Mouse (Mus musculus) layer of hippocampus, postnatal 10 days (tissue): ENCODE measurements around the gene Gm17018. TPM values are rescaled to one million over a fixed set of nuclear protein-coding genes. Genes with fewer than 3 reads are reported as not detected.
"Not testable (repeated sequence)": the region's sequence is repeated elsewhere in the genome, so short reads cannot be mapped to it uniquely, and the experiment has no call there.

ENCODE experiments used
- DNase-seq, 2 experiments: peaks; one replicate each; pipeline ENCODE4 v3.0.0; 2021; ENCODE audit warnings: low spot score in 2 of 2
- total RNA-seq, 2 experiments: library from RNA; stranded (reverse); gene quantifications; 2 replicates each; pipeline ENCODE4 v1.2.3; 2021

Gene Gm17018
- total RNA-seq, 2 experiments from 2014 or later, result 55.6 to 56.4 TPM

DNA sequence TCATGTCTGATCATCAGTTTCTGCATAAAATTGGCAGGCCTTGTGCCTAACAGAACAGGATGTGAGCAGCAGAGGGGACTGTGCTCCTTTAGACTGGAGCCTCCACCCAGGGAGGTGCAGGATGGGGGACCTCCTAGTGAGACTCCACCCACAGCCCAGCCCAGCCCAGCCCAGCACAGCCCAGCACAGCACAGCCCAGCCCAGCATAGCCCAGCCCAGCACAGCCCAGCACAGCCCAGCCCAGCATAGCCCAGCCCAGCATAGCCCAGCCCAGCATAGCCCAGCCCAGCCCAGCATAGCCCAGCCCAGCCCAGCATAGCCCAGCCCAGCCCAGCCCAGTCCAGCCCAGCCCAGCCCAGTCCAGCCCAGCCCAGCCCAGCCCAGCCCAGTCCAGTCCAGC is 12.2 kb upstream of the Gm17018 start:
- DNase-seq, result not testable (repeated sequence)

DNA sequence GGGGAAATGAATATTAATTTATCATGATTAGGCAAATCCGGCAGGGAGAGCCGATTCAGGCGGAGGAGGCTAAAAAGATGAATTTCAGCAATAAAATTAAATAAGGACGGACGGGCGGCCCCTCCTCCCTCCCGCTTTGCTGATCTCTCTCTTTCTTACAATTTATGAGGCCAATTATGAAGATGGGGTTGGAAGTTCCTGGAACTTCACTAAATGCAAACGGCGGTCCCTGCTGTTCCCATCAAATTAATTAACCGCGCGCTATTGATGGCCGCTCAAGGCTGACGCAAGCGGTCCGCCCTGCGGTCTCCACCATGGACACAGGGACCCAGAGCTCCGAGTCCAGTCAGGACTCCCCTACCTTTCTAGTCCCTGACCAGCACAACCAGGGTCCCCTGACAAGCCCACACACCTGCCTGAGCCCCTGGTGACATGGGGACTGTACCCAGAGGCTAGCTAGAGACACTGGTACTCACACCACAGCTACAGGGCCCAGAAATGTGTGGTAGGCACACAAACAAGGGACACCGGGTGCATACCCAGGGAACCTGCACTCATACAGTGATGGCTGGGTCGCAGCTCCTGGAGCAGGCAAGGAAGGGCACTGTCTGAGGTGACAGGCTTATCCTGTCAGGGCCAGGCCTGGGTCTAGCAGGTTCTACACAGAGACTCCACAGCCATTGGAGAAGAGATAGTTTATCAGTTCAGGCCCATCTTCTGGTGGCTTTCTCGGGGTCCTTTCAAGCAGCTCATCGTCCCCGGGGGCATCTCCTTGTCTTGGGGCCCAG is 11.1 kb upstream of the Gm17018 start:
- no peak for DNase-seq

DNA sequence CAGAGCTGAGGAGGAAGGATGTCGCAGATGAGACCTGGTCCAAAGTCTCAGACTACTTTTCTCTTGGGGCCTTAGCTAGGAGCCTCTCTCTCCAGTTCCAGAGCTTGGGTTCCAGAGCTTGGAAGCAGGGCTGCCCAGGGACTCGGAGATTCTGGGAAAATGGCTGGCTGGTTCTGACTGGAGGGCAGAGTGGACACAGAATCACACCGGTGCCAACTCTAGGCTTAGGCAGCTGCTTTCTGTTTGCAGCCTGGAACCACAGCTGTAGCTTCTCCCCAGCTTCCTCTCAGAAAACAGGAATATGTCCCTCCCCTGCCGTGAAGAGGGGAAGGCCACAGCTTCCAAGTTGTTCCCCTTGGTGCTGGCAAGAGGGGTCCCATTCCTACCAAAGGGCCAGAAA is 10.5 kb upstream of the Gm17018 start:
- DNase-seq, result no peak

DNA sequence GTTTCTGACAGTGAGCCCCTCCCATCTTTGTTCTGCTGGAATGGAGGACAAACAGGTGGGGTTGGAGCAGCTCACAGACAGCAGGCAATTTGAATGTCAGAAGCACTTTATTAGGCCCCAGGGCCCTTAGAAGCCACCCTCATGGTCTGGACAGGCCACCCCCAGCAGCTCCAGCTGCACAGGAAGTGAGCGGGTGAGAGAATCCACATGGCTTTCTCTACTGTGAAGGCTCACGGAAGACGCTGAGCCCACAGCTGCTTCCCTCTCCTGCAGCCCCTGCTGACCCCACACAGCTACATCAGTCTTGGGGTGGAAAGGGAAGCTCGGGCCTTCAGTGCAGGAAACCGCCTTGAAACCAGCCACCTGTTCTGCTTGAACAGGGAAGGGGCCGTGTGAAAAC is 8.2 kb upstream of the Gm17018 start:
- DNase-seq, result no peak

DNA sequence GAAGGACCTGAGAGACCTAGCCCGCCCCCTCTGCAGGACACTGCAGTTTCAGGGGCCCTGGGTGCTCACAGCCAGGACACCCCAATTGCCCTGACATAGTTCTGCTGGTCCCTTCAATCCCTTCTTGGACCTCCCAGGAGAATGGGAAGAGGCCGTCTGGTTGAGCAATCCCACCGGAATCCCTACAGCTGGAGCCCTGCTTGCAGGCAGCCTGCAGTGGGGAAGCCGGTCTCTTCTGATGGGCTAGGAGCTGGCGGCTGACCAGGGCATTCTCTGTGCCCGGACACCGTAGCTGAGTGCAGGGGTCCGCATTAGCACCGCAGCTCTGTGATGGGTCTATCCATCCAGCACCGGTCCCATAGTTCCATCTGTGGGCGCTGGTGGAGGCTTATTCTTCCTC is 6.3 kb upstream of the Gm17018 start:
- DNase-seq, result no peak

DNA sequence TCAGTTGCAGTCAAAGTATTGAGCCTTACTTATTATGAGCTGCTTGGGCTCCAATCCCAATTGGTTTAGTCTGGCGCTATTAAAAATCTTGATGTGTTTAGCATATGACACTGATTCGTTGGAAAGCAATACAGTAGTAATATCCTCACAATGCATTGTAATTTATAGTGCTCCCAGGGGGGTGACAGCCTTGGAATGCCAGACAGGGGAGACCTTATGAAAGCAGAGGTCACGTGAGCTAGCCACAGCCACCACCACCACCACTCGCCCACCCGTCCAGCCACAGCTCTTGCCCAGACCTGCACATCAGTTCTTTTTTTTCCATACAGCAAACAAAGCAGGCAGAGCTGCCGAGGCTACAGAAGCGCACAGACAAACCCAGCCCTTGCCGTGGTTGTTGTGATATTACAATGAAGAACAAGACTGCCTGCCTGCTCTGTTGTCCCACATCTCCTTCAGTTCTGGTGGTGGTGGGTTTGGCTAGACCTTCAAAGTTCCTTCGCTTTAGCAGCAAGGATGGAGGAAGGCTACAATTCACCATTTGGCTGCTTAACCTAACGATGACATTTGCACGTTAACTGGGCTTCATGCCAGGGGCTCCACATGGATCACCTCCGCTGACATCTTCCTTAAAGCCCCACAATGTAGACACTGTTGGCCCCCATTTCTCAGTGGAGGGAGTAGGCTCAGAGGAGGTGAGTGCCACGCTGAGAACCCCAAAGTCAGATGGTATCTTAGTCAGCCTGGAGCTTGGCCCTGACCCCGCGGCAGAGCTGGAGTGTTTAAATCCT is 5.7 kb downstream of the Gm17018 start:
- DNase-seq, result no peak

DNA sequence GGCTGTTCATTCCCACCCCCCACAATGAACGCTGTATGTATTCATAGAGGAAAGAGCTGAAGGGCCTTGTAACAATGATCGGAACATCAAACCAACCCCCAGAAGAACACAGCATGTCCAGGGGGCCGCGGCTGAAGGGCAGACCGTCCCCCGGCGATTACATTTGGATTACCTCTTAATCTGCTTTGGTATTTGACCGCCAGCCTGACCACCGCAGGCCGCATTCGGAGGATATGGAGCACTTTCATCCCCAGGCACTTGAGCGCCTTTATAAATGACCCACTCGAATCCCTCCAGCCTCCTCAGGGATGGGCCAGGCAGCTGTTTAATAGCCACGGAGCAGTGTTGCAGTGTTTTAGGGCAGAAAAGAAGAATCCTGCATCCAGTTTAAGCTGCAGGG is 7.0 kb downstream of the Gm17018 start:
- no peak for DNase-seq

DNA sequence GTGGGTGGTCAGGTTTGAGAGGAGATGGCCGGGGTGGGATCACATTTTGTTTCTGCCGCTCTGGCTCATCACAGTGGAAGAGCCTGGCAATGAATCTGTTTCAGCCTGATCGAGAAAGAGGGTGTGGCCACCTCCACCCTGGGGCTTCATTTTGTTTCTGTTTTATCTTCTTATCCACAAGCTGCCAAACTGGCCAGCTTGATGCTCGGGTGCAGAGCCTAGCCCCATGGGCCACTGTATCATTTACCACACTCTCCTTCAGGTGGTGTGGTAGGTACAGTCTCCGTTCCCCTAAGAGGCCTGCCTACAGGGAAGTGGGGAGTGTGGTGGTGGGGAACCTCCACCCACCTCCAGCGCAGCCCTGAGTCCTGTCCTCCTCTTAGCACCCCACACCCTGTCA is 12.6 kb downstream of the Gm17018 start:
- DNase-seq, result no peak

DNA sequence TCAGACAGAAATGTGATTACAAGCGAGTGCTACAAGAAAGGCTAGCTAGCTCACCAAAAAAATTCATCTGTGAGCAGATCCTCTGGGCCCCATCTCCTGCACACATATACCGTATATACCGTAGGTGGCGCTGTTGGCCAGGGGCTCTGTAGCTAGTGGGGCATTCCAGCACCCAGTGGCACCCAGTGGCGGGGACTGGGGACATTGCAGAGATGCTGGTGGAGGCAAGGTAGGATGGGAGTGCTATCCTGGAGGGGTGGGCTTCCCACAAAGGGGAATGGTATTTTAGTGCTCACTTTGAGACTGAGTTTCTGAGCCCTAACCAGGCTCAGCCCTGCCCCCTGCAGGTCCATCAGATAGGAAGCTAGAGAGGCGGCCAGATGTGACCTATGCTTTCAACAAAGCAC is 13.4 kb downstream of the Gm17018 start:
- DNase-seq, result peak; percentile 80 to 83

DNA sequence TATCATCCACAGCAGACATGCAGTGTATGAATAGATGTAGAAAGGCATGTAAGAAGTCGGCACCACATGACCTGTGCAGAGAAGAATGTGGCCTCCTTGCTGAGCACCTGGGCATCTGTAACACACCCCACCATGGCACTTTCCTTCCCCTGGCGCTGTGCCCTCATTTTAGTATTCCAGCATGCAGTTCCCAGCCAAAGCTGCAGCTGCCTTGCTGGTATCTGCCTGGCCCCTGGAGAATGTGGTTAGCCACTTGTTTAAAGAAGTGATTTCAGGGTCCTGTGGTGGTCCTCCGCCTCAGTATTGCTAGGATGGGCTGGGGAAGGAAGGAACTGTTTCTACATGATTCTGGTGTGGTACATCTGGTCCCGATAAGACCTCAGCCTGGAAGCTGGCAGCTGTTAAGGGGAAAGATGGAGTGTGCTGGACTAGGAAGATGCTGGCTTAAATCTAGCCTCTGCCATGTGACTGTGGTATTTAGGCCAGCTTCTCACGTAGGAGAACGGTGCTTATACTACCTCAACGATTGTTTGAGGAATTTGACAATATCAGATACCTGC is 14.0 kb downstream of the Gm17018 start:
- no peak for DNase-seq

DNA sequence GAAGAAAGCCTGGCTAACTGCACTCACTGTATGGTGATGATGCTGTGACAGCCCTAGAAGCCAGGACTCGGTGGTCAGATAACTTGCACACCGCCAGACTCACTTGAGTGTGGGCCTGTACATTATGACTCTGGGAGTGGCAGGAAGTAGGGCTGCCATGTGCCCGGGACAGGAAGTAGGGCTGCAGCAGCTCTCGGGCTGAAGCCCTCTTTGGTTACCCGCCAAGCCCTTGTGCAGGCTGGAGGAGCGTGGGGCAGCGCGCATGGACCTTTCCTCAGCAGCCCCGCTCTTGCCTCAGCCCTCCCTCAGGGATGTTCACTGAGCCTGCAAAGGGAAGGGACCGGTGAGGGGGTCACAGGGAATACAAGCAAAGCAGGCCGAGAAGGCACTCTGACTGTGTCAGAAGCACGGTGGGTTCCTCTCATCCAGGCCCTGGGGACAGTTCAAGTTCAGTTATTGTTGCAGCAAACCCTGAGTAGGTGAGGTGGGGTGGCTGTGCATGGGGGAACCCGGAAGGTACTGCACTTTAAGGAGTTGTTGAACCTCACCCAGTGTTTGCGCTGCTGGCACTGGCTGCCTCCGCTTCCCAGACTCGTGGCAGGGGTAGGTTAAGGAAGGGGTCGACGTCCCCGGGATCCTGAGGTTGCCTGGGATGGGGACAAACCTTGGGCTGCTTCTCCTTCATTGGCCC is 14.7 kb downstream of the Gm17018 start:
- DNase-seq, result no peak

DNA sequence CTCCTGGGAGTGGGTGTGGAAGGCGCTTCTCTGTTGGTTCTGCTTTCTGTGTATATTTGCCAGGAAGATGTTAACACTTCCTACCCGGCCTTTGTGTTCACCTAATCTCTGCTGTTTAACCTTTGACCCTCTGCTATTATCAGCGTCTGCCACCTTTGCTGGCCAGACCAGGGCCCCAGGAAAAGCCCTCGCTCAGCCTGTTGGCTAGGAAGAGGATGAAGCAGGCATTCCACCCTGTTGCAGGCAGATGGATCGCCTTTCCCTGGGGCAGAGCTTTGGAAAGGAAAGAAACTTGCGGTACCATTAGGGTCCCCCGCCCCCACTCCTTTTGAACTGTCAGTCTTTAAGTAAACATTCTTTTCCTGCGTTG is 15.2 kb downstream of the Gm17018 start:
- no peak for DNase-seq

DNA sequence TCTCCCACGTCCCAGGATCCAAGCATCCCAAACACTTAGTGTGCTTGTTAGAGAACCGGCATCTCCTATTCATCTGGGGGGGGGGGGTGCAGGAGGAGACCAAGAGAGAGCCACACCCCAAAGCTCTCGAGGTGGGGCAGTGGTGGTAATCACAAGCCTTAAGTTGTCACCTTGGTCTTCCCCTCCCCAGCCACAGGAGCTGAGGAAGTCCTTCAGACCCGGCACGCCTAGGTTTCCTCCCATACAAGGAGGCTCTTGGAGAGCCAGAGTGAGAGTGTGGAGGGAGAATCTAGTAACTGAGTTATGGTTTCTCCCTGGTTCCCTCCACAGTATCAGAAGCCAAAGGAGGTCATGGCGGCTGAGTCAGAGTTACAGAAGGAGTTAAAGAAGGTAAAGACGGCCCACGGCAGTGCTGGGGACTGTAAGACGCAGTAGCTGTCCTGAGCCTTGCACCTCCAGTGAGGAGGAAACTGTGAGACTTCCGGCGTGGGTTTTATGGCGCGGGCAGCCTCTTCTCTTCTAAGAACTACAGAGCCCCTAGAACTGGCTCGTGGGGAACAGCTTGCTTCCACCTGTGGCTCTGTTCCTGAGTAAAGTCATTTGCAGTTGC is 16.8 kb downstream of the Gm17018 start:
- DNase-seq, result no peak

DNA sequence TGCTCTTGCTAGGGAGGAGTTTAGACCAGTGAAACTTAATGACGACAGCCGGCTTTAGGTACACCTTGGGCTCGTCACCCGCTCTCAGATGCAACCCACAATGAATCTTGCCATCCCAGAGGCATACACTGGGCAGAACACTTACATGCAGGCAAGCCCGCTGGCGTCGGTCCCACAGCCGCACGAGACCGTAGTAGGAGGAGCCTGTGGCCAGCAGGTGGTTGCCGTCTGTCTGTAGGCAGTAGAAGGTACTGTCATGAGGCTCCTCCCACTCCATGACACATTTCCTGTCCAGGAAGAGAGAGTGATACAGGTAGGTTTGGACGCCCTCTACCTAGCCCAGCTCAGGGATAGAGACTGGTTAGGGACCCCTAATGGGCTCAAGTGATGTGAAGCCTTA is 18.6 kb downstream of the Gm17018 start:
- no peak for DNase-seq

DNA sequence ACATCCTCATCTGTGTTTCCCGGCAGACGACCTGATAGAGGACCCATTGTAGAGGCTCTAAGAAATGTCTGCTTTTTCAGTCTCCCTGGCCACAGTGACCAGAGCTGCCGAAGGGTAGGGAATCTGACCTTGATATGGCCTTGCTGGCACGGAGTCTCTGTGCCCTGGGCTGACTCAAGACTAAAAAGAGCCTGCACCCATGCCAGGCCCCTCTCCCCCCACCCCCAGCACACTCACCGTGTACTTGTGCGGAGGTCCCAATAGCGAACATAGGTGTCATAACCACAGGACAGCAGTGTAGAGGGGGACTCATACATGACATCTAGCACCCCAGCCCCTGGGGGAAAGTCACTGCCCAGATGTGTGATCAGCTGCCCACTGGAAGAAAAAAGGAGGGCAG is 19.0 kb downstream of the Gm17018 start:
- DNase-seq, result no peak

DNA sequence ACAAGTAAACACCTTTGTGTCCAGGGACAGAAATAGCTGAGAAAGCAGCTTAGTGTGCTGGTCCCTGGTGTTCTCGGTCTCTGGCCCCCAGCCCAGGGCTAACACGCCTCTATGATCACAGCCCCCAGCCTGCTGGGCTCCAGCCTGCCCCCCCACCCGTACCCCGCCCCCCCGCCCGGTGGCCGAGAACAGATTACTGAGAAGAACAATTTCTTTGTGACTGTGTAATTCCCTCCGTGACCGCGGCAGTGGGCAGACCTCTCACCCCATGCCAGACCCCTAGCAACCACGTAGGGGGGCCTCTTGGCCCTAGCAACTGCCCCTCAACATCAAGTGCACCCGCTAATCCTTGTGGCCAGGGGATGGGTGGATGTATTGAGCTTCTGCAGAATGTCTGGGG is 19.8 kb downstream of the Gm17018 start:
- DNase-seq, result no peak

DNA sequence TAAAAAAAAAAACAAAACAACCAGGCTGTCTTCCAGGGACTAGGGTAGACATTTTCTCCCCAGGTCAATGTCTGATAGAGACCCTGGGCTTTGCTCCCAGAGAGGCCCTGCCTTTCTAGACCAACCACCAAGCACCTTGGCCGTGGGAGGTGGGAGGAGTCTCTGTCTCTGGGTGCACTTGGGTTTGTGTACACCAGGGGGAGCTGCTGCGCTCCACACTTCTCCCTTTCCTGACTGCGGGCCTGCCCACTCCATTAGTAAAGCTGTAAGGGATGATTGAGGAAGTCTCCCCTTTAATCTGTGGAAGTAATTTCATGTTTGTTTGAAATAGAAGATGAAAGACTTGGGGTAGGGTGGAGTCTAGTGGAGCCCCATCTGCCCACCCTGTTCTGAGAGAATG is 20.8 kb downstream of the Gm17018 start:
- peak; percentile 73 to 75 for DNase-seq

DNA sequence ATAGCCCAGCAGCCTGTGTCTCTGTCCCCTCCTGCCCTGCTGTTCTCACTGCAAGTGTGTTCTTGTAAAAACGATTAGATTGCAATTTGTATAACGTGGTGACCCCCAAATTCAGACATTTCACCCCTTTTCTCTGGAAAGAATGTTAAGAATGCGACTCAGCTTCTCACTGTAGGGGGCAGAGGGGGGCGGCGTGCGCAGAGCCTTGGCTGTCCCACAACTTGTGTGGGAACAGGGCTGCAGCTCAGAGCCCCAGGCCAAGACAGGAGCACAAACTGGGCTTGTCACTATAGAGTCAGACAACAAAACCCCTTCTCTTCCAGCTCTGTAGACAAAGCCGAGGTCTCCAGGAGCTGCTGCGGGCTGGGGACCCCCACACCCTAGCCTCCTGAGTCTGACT is 21.7 kb downstream of the Gm17018 start:
- no peak for DNase-seq

DNA sequence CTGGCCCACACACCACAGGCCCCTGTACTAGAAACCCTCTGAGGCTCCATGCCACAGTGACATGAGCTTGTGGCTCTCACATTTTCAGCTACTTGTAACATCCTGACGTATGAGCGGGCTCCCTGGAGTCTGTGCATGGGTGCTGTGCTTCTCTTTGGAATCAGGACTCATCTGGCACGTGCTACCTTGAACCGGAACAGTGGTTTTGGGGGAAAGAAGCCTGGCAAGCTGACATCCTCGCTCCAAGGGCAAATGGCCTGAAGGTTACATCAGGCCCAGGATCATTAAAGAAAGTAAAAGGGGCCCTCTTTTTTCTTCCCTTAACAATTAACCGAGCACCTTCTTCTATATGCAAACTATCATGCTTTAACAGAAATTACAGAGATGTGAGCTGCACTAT is 22.7 kb downstream of the Gm17018 start:
- no peak for DNase-seq

DNA sequence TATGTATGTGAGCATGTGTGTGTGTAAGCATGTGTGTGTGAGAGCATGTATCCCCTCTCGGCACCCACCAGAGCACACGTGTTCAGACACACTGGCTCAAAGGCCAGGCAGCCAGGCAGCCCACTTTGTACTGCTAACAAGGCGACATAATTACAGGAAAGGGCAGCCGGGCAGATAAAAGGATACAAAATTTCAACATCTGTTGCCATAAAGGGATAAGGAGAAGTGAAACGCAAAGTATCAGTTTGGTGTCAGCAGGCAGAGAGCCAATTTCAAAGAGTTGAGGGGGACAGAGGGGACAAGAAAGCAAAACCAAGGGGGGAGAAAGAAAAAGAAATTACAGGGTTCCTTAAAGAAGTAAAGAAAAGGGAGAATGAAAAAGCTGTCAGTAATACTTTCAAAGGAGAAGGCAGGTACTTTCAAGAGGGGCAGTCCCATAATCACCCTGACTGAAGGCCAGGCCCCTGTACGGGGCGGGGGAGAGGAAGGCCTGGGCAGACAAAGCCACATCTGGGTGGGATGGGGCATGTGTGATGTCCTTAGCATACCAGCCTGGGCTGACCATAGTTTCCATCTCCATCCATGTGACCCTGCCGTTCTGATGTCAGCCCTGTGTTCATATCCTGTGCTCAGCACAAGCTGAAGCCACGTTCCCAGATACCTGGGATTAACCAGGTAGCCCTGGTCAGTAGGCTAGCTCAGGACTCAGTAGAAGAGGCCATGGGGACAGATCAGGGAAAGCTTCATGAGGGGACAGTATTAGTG is 24.6 kb downstream of the Gm17018 start:
- no peak for DNase-seq

DNA sequence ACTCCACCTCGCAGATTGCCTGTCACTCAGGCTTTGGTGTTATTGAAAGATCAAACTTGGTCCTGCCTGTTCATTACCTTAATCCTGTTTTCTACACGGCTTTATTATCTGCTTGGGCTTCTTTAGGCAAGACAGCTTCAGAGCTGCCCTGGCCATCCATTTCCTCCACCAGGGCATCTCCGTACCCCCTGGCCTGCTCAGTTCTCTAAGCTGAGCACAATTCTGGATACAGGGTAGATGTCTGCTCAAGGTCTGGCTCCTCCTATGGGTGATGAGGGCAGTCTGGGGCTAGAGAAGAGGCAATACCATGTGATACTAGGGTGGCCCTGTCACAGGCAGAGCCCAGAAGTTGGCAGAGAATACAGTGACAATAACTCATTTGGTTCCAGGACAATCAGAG is 26.4 kb downstream of the Gm17018 start:
- DNase-seq, result no peak
